Comparison of ENCODE assay signal across 8 mouse cellular contexts in the genomic region with DNA sequence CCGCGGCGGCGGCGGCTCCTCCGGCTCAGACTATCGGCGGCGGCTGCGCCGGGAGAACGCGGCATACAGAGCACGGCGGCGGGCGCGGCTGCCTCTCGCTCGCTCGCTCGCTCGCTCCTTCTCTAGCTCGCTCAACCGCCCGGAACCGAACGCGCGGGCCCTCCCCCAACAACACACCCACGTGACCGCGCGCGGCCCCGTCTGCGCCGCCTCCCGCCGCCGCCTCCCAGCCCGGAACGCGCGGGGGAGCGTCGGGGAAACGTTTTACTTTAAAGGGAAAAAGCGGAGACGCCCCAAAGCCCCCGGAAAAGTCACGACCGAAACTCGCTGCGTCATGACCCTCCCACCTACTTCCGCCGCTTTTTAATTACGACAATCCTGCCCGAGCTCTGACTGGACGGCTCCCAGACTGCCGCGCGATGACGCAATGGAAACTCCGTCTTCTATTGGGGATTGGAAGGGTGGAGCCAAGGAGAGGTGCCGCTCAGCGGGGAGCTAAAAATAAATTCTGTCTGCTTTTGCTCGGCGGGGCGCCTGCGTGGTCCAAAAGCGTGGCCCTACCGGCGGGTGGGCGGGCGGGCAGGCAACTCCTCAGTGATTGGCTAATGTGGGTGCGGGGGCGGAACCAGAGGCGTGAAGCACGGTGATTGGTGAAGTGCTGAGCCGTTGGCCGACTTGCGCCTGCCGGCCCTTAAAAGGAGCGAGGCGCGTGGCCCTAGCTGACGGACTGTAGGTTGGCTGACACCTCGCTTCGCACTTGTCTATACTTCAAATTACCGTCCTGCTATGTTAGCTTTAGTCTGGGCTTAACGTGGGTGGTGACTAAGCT. TPM values are rescaled to one million over a fixed set of nuclear protein-coding genes. Genes with fewer than 3 reads are reported as not detected.
DNase-seq lines count a peak whose midpoint lies in the region; ATAC-seq and TF ChIP-seq lines count a peak whose summit lies in the region.

Gene Rheb, minus strand, starts transcription at position 351 of the 829 bp plus-strand sequence.

- WGBS in embryonic facial prominence, embryonic 13.5 days: under 1% methylated on average over 92 of the region's 92 CpGs
- 1% methylated on average over 91 of the region's 92 CpGs for WGBS in kidney, adult 2 months
- WGBS in limb, embryonic 12.5 days: under 1% methylated on average over 91 of the region's 92 CpGs
- under 1% methylated on average over 91 of the region's 92 CpGs for WGBS in midbrain, embryonic 15.5 days
- WGBS in spleen, adult 2 months: under 1% methylated on average over 92 of the region's 92 CpGs

- H3K9ac ChIP-seq in embryonic facial prominence, embryonic 13.5 days: peak within 1 kb of the TSS; percentile 95
- peak within 1 kb of the TSS; percentile 96 for H3K9ac ChIP-seq in limb, embryonic 12.5 days (replicated peaks)
- H3K9ac ChIP-seq in midbrain, embryonic 15.5 days: peak within 1 kb of the TSS; percentile 88

- peak; percentile 92 for DNase-seq in 3134 (ENCODE audit: extremely low read depth, insufficient read length, low spot score)
- DNase-seq in adrenal gland, postnatal 36 days: peak; percentile 97 to 99
- peak; percentile 99 to 100 for DNase-seq in heart, adult 18-20 months
- peak; percentile 100 for DNase-seq in kidney, adult 2 months
- peak; percentile 98 to 99 for DNase-seq in spleen, adult 2 months (ENCODE audit: low read depth in 1 of 2, low spot score in 2 of 2)

- no peak for TF ChIP-seq CTCF in kidney, adult 2 months (conservative IDR thresholded peaks at IDR 0.05; ENCODE audit: insufficient read depth, insufficient read length, low read depth, low read length)
- no peak for TF ChIP-seq CTCF in spleen, adult 2 months (IDR thresholded peaks at IDR 0.05; ENCODE audit: extremely low read depth, insufficient read depth, insufficient read length, insufficient replicate concordance)

- peak within 1 kb of the TSS; percentile 90 for H3K4me2 ChIP-seq in embryonic facial prominence, embryonic 13.5 days
- peak within 1 kb of the TSS; percentile 85 for H3K4me2 ChIP-seq in limb, embryonic 12.5 days
- peak within 1 kb of the TSS; percentile 85 for H3K4me2 ChIP-seq in midbrain, embryonic 15.5 days

- no peaks in the 10 kb centered on the region for H3K27me3 ChIP-seq in embryonic facial prominence, embryonic 13.5 days
- H3K27me3 ChIP-seq in kidney, adult 2 months (replicated peaks; ENCODE audit: control insufficient read depth, insufficient read depth, low read length): no peaks in the 10 kb centered on the region
- no peaks in the 10 kb centered on the region for H3K27me3 ChIP-seq in limb, embryonic 12.5 days
- no peaks in the 10 kb centered on the region for H3K27me3 ChIP-seq in midbrain, embryonic 15.5 days (replicated peaks)
- no peaks in the 10 kb centered on the region for H3K27me3 ChIP-seq in spleen, adult 2 months (ENCODE audit: control insufficient read depth, insufficient read depth, low read length)

- H3K4me1 ChIP-seq in embryonic facial prominence, embryonic 13.5 days: peaks cover 38% of the 10 kb centered on the region
- peaks cover 12% of the 10 kb centered on the region; the same call in 1 of the 2 replicates for H3K4me1 ChIP-seq in kidney, adult 2 months (ENCODE audit: control insufficient read depth, insufficient read depth, low read length)
- H3K4me1 ChIP-seq in limb, embryonic 12.5 days (replicated peaks): peaks cover 21% of the 10 kb centered on the region
- peaks cover 34% of the 10 kb centered on the region for H3K4me1 ChIP-seq in midbrain, embryonic 15.5 days
- H3K4me1 ChIP-seq in spleen, adult 2 months (ENCODE audit: control insufficient read depth, insufficient read depth, insufficient read length): peaks cover 15% of the 10 kb centered on the region; the same call in 1 of the 2 replicates

- no peaks in the 10 kb centered on the region for H3K36me3 ChIP-seq in embryonic facial prominence, embryonic 13.5 days
- no peaks in the 10 kb centered on the region for H3K36me3 ChIP-seq in kidney, adult 2 months (ENCODE audit: control insufficient read depth, insufficient read depth, low read length)
- H3K36me3 ChIP-seq in limb, embryonic 12.5 days: no peaks in the 10 kb centered on the region
- H3K36me3 ChIP-seq in midbrain, embryonic 15.5 days (replicated peaks): no peaks in the 10 kb centered on the region
- H3K36me3 ChIP-seq in spleen, adult 2 months (ENCODE audit: control insufficient read depth, insufficient read depth, low read length): no peaks in the 10 kb centered on the region

- H3K9me3 ChIP-seq in embryonic facial prominence, embryonic 13.5 days: no peaks in the 10 kb centered on the region
- no peaks in the 10 kb centered on the region for H3K9me3 ChIP-seq in limb, embryonic 12.5 days
- no peaks in the 10 kb centered on the region for H3K9me3 ChIP-seq in midbrain, embryonic 15.5 days

- peak; percentile 74 for TF ChIP-seq POLR2A in kidney, adult 2 months (IDR thresholded peaks at IDR 0.05; ENCODE audit: low read depth, low read length)
- TF ChIP-seq POLR2A in spleen, adult 2 months (IDR thresholded peaks at IDR 0.05; ENCODE audit: low read depth, low read length): peak; percentile 54

- peak within 1 kb of the TSS; percentile 91 for H3K4me3 ChIP-seq in embryonic facial prominence, embryonic 13.5 days
- peak within 1 kb of the TSS; percentile 84 for H3K4me3 ChIP-seq in kidney, adult 2 months (ENCODE audit: insufficient read depth, low read depth, low read length)
- H3K4me3 ChIP-seq in limb, embryonic 12.5 days (replicated peaks): peak within 1 kb of the TSS; percentile 91
- H3K4me3 ChIP-seq in midbrain, embryonic 15.5 days: peak within 1 kb of the TSS; percentile 92
- H3K4me3 ChIP-seq in spleen, adult 2 months (ENCODE audit: extremely low read depth, insufficient read depth, insufficient read length): peak within 1 kb of the TSS; percentile 90

- ATAC-seq in embryonic facial prominence, embryonic 13.5 days (ENCODE audit: insufficient number of reproducible peaks, insufficient read depth, low FRiP score, low TSS enrichment, low read depth): peak; percentile 97
- ATAC-seq in limb, embryonic 12.5 days (ENCODE audit: insufficient number of reproducible peaks, insufficient read depth, low FRiP score, low TSS enrichment, low read depth): peak; percentile 96
- ATAC-seq in midbrain, embryonic 15.5 days (replicated peaks): peak; percentile 98

- peak within 1 kb of the TSS; percentile 99 for H3K27ac ChIP-seq in embryonic facial prominence, embryonic 13.5 days
- H3K27ac ChIP-seq in kidney, adult 2 months (ENCODE audit: insufficient read depth, low read depth, low read length): peak within 1 kb of the TSS; percentile 97
- H3K27ac ChIP-seq in limb, embryonic 12.5 days: peak within 1 kb of the TSS; percentile 99
- peak within 1 kb of the TSS; percentile 97 for H3K27ac ChIP-seq in midbrain, embryonic 15.5 days
- peak within 1 kb of the TSS; percentile 100 for H3K27ac ChIP-seq in spleen, adult 2 months (ENCODE audit: insufficient read depth, low read length)

RNA-seq across cellular contexts. Expression of gene Rheb, which starts in this region (rescaled TPM):
- 10 to 100 TPM; 80.8 to 88.1 TPM for total RNA-seq in adrenal gland, postnatal 36 days (2021)
- 219 and 253 TPM in 2 replicates for polyA plus RNA-seq in embryonic facial prominence, embryonic 13.5 days (2015; fragmentation: Nextera tagmentation; extraction: Ambion mirVana)
- 10 to 100 TPM; 82.6 to 85.7 TPM for total RNA-seq in heart, adult 18-20 months (2021)
- polyA plus RNA-seq in kidney, adult 2 months (2012; rRNA removed): 26.2 and 31.5 TPM in 2 replicates
- 199 and 201 TPM in 2 replicates for polyA plus RNA-seq in limb, embryonic 12.5 days (2016; fragmentation: Nextera tagmentation; extraction: Ambion mirVana)
- polyA plus RNA-seq in midbrain, embryonic 15.5 days (2015; fragmentation: Nextera tagmentation; extraction: Ambion mirVana): 209 and 228 TPM in 2 replicates
- 12.7 and 13.9 TPM in 2 replicates for polyA plus RNA-seq in spleen, adult 2 months (2012; rRNA removed)

Comparison
In these comparisons a context has a peak if more than half of its experiments do, and no peak if none do; other contexts are left out.
1. Peak in every context shown above with its lines: DNase-seq, ATAC-seq, H3K4me3 ChIP-seq and H3K27ac ChIP-seq.